Mouse (Mus musculus) kidney, adult 18-20 months (tissue): ENCODE measurements around the gene Cdhr2.

Source experiments
- DNase-seq: peaks from one replicate; pipeline ENCODE4 v3.0.0; 2021

The Cdhr2 gene

GRCm38 (mm10) chr13:54701243-54701642 is at the start of gene Cdhr2:
Gene Cdhr2 (plus strand): TSS chr13:54701461.
- peak; percentile 78 for DNase-seq

GRCm38 (mm10) chr13:54660877-54661276 is 40.4 kb upstream of the Cdhr2 start:
- no peak for DNase-seq

- DNase-seq: no peak
These were observed 39.9 kb upstream of the Cdhr2 start for GRCm38 (mm10) chr13:54661358-54661757.

- no peak for DNase-seq
These were observed 37.3 kb upstream of the Cdhr2 start for GRCm38 (mm10) chr13:54663999-54664398.

GRCm38 (mm10) chr13:54664509-54664908 is 36.8 kb upstream of the Cdhr2 start:
- no peak for DNase-seq

- no peak for DNase-seq
These were observed 36.2 kb upstream of the Cdhr2 start for GRCm38 (mm10) chr13:54665062-54665461.

- DNase-seq: peak; percentile 42
These were observed 30.8 kb upstream of the Cdhr2 start for GRCm38 (mm10) chr13:54670491-54670890.

GRCm38 (mm10) chr13:54675895-54676590 is 25.2 kb upstream of the Cdhr2 start:
- no peak for DNase-seq

- DNase-seq: no peak
These were observed 23.0 kb upstream of the Cdhr2 start for GRCm38 (mm10) chr13:54678263-54678662.

GRCm38 (mm10) chr13:54680184-54680853 is 20.9 kb upstream of the Cdhr2 start:
- DNase-seq: no peak

GRCm38 (mm10) chr13:54681291-54681690 is 20.0 kb upstream of the Cdhr2 start:
- no peak for DNase-seq

GRCm38 (mm10) chr13:54683301-54683700 is 18.0 kb upstream of the Cdhr2 start:
- no peak for DNase-seq

- no peak for DNase-seq
These were observed 16.9 kb upstream of the Cdhr2 start for GRCm38 (mm10) chr13:54684140-54684896.

- peak; percentile 76 for DNase-seq
These were observed 16.1 kb upstream of the Cdhr2 start for GRCm38 (mm10) chr13:54685174-54685573.

GRCm38 (mm10) chr13:54686139-54687053 is 14.9 kb upstream of the Cdhr2 start:
- no peak for DNase-seq

GRCm38 (mm10) chr13:54687096-54687495 is 14.2 kb upstream of the Cdhr2 start:
- peak; percentile 81 for DNase-seq

GRCm38 (mm10) chr13:54687575-54688424 is 13.5 kb upstream of the Cdhr2 start:
- peak; percentile 99 for DNase-seq

- no peak for DNase-seq
These were observed 11.0 kb upstream of the Cdhr2 start for GRCm38 (mm10) chr13:54690151-54690740.

- no peak for DNase-seq
These were observed 9.5 kb upstream of the Cdhr2 start for GRCm38 (mm10) chr13:54691737-54692136.

GRCm38 (mm10) chr13:54692711-54693557 is 8.3 kb upstream of the Cdhr2 start:
- no peak for DNase-seq
